Mouse (Mus musculus) inflammation-experienced regulatory T-cells, adult 16 weeks (primary cell): Measurements from ENCODE around the gene Kcne1l. TPM values are rescaled to one million over a fixed set of nuclear protein-coding genes. Genes with fewer than 3 reads are reported as not detected.

Experiments
- polyA plus RNA-seq: library from polyadenylated mRNA; unstranded; fragments of 100-300 nt; shearing (Covaris generic); gene quantifications from one replicate; pipeline ENCODE4 v1.2.1, GENCODE M21; 2017

Kcne1l gene
- polyA plus RNA-seq, result not detected

DNA sequence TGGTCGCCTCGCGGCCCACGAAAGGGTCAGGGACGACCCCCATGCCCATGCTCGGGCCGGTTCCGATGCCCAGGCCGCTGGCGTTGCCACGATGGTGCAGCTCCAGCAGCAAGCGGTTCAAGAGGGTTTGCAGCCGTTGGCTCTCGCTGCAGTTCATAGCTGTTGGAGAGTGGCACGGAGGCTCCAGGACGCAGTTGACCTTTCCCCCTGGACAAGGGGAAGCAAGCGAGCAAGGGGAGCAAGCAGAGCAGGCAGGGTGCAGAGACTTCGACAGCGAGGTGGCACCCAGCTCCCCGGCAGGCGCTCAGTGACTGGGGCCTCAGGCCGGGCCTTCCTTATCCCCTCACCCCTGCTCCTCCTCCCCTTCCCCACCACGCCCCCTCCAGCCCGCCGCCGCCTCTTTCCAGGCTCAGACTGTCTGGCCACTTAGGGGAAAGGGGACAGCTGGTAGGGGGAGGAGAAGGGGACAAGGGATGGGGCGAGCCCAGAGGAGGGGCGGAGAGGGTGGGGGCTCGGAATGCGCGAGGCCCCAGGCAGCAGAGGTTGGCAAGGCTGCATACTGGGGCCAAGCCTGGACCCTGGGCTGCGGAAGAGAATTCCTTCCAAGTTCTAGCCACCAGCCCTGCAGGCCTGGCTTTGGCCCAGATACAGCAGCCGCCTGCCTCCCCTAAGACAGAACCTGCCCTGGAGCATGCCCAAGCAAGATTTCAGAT is at the start of gene Kcne1l:
Gene Kcne1l, minus strand, starts transcription at position 426 of the 713 bp plus-strand sequence.

Other genes with a start within 250 kb of the Kcne1l start
- not detected for gene Gucy2f, start 109.4 kb downstream of the Kcne1l start, polyA plus RNA-seq
- 6.6 TPM for gene Nxt2, start 79.5 kb downstream of the Kcne1l start, polyA plus RNA-seq
- 41.1 TPM for gene Acsl4, start 84.2 kb upstream of the Kcne1l start, polyA plus RNA-seq